ENCODE assay signal across 15 mouse cellular contexts in the genomic region with DNA sequence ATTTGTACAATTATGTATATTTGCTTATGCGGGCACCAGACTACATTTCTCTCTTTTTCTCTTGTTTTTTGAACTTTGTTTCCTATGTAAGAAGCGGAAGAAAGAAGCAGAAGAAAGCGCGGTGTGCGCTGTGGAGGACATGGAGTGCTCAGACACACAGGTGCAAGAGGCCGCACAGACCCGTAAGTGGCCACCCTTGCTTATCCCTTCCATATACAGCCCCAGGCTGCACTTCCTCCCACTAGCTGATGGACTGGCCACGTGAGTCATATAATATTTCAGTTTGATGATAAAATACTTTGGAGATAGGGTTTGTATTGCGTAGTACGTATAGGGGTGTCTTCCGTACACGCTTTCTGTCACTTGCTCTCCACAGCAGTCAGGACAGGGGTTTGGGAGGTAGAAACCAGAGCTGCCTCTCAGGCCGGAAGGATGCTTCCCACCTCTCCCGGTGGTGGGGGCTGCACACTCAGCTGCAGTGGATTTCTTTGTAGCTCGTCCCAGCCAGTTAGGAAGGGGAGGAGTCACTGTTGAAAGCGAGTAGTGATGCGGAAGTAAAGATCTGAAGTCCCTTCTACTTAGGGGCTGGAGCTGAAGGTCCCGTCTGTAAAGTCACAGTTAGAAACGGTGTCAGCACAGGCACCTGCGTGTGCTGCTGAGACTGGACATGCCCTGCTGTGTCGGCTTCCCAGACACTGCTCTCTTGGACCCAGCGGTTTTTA.
DNase-seq lines count a peak whose midpoint lies in the region; ATAC-seq lines count a peak whose summit lies in the region.
"Had no signal": no experiment of that assay in that cellular context is flagged by ENCODE, and none has a peak within 500 bp of the region (broad histone marks: within the 10 kb centered on the region; RNA-seq: fewer than 3 reads in every experiment).

No protein-coding gene starts in this region.

- peaks cover 63% of the 10 kb centered on the region for H3K36me3 ChIP-seq in embryonic facial prominence, embryonic 10.5 days (replicated peaks)
- peaks cover 4% of the 10 kb centered on the region; the same call in 1 of the 2 replicates for H3K36me3 ChIP-seq in forebrain, embryonic 15.5 days
- H3K36me3 ChIP-seq in limb, embryonic 13.5 days, result peaks cover 31% of the 10 kb centered on the region

- H3K27ac ChIP-seq in embryonic facial prominence, embryonic 10.5 days (replicated peaks), result no peak overlapping the region; the same call in 1 of the 2 replicates
- no peak overlapping the region for H3K27ac ChIP-seq in forebrain, embryonic 15.5 days (replicated peaks)
- H3K27ac ChIP-seq in limb, embryonic 13.5 days, result peak overlapping the region; percentile 28; the same call in 1 of the 2 replicates
- H3K27ac ChIP-seq: heart, embryonic 15.5 days; liver, embryonic 15.5 days had no signal

- no peaks in the 10 kb centered on the region for H3K27me3 ChIP-seq in embryonic facial prominence, embryonic 10.5 days (replicated peaks; ENCODE audit: low read depth, poor library complexity, severe bottlenecking)
- H3K27me3 ChIP-seq in forebrain, embryonic 15.5 days, result no peaks in the 10 kb centered on the region
- H3K27me3 ChIP-seq in limb, embryonic 13.5 days, result no peaks in the 10 kb centered on the region
- H3K27me3 ChIP-seq: heart, embryonic 15.5 days; liver, embryonic 15.5 days had no signal

- peak; percentile 66 for DNase-seq in R1 (ENCODE audit: low read depth, low spot score)
- DNase-seq in embryonic facial prominence, embryonic 10.5 days (ENCODE audit: low spot score), result peak; percentile 26
- no peak for DNase-seq in heart, adult 8-10 months (ENCODE audit: low spot score)
- no peak for DNase-seq in layer of hippocampus, adult 9-11 months
- no peak for DNase-seq in T-cell, adult 2 months (ENCODE audit: low spot score)
- DNase-seq in right cerebral cortex, postnatal 10 days (ENCODE audit: low spot score in 2 of 2), result no peak
- DNase-seq: adrenal gland, postnatal 36 days; cerebellum, adult 11 months; kidney, postnatal 10 days; midbrain, embryonic 14.5 days had no signal

- 73% methylated on average over 22 of the region's 22 CpGs for WGBS in embryonic facial prominence, embryonic 10.5 days
- 41% methylated on average over 22 of the region's 22 CpGs for WGBS in forebrain, embryonic 15.5 days
- 77% methylated on average over 22 of the region's 22 CpGs for WGBS in limb, embryonic 13.5 days

- peak overlapping the region; percentile 4; the same call in 1 of the 2 replicates for H3K4me2 ChIP-seq in forebrain, embryonic 15.5 days (replicated peaks)
- H3K4me2 ChIP-seq in limb, embryonic 13.5 days (replicated peaks), result no peak overlapping the region
- H3K4me2 ChIP-seq: heart, embryonic 15.5 days; liver, embryonic 15.5 days had no signal

- H3K4me3 ChIP-seq in embryonic facial prominence, embryonic 10.5 days, result no peak overlapping the region
- no peak overlapping the region for H3K4me3 ChIP-seq in forebrain, embryonic 15.5 days
- no peak overlapping the region for H3K4me3 ChIP-seq in limb, embryonic 13.5 days
- H3K4me3 ChIP-seq: heart, embryonic 15.5 days; liver, embryonic 15.5 days had no signal

- H3K4me1 ChIP-seq in embryonic facial prominence, embryonic 10.5 days, result peaks cover 23% of the 10 kb centered on the region
- H3K4me1 ChIP-seq in forebrain, embryonic 15.5 days, result peaks cover 25% of the 10 kb centered on the region
- peaks cover 26% of the 10 kb centered on the region for H3K4me1 ChIP-seq in limb, embryonic 13.5 days
- H3K4me1 ChIP-seq: heart, embryonic 15.5 days; liver, embryonic 15.5 days had no signal

- peak; percentile 67; the same call in 1 of the 2 replicates for ATAC-seq in forebrain, embryonic 15.5 days (replicated peaks)
- ATAC-seq in limb, embryonic 13.5 days (ENCODE audit: low FRiP score, low read depth), result no peak

- no peaks in the 10 kb centered on the region for H3K9me3 ChIP-seq in embryonic facial prominence, embryonic 10.5 days
- no peaks in the 10 kb centered on the region for H3K9me3 ChIP-seq in forebrain, embryonic 15.5 days
- no peaks in the 10 kb centered on the region for H3K9me3 ChIP-seq in limb, embryonic 13.5 days
- H3K9me3 ChIP-seq: G1E; heart, embryonic 15.5 days; liver, embryonic 15.5 days had no signal

- no peak overlapping the region for H3K9ac ChIP-seq in forebrain, embryonic 15.5 days (replicated peaks)
- H3K9ac ChIP-seq in limb, embryonic 13.5 days, result no peak overlapping the region; the same call in 1 of the 2 replicates
- H3K9ac ChIP-seq: heart, embryonic 15.5 days; liver, embryonic 15.5 days had no signal

Comparison
In these comparisons a context has a peak if more than half of its experiments do, and no peak if none do; other contexts are left out.
1. DNase-seq: peak in R1 (single experiment) and embryonic facial prominence, embryonic 10.5 days (single experiment); none in heart, adult 8-10 months (single experiment), layer of hippocampus, adult 9-11 months (single experiment), T-cell, adult 2 months (single experiment) and right cerebral cortex, postnatal 10 days (0 of 2).